In genomic region chr14:29869930-29870329, GRCm38 (mm10) we compare ENCODE assay signal across 18 mouse cellular contexts.
DNase-seq lines count a peak whose midpoint lies in the region; ATAC-seq and TF ChIP-seq lines count a peak whose summit lies in the region.
"Had no signal": no experiment of that assay in that cellular context is flagged by ENCODE, and none has a peak within 500 bp of the region (broad histone marks: within the 10 kb centered on the region; RNA-seq: fewer than 3 reads in every experiment).

No protein-coding gene starts in this region.

- no peak overlapping the region for H3K9ac ChIP-seq in stomach, embryonic 16.5 days (ENCODE audit: low read length)
- H3K9ac ChIP-seq in stomach, postnatal 0 days (ENCODE audit: low read length) = no peak overlapping the region
- H3K9ac ChIP-seq: forebrain, embryonic 12.5 days; hindbrain, embryonic 13.5 days had no signal

- no peaks in the 10 kb centered on the region for H3K36me3 ChIP-seq in stomach, embryonic 16.5 days (ENCODE audit: control insufficient read depth, insufficient read depth, low read length)
- no peaks in the 10 kb centered on the region for H3K36me3 ChIP-seq in stomach, postnatal 0 days (ENCODE audit: control insufficient read depth, insufficient read depth, low read length)
- H3K36me3 ChIP-seq: forebrain, embryonic 12.5 days; heart, embryonic 10.5 days; hindbrain, embryonic 13.5 days had no signal

- 0 out of 2 replicates have a peak, but pooled peaks have one; percentile 22 for ATAC-seq in stomach, embryonic 16.5 days (ENCODE audit: insufficient read depth, low FRiP score)
- no peak for ATAC-seq in stomach, postnatal 0 days (ENCODE audit: low FRiP score, low TSS enrichment)
- ATAC-seq: forebrain, embryonic 16.5 days; hindbrain, postnatal 0 days had no signal

- H3K9me3 ChIP-seq in stomach, embryonic 16.5 days (replicated peaks; ENCODE audit: control insufficient read depth, low read length) = no peaks in the 10 kb centered on the region
- H3K9me3 ChIP-seq in stomach, postnatal 0 days (ENCODE audit: control insufficient read depth, low read length) = no peaks in the 10 kb centered on the region
- H3K9me3 ChIP-seq: forebrain, embryonic 12.5 days; heart, embryonic 10.5 days; hindbrain, embryonic 13.5 days had no signal

- no peak for TF ChIP-seq CTCF in left cerebral cortex, adult 2 months (IDR thresholded peaks at IDR 0.05)
- no peak for TF ChIP-seq CTCF in stomach, postnatal 0 days (IDR thresholded peaks at IDR 0.05; ENCODE audit: low read depth)

- intact Hi-C loops in heart, postnatal 10 days (cut with DNase I) = no loop called here
- intact Hi-C loops in left cerebral cortex, adult 2 months (cut with DNase I) = no loop called here
- intact Hi-C loops in left cerebral cortex, postnatal 36 days (cut with DNase I) = loop anchor here (5.0 kb wide), 1 partner anchor 148 kb away; the partner anchor contains the start of gene Cacna2d3

- TF ChIP-seq EP300 in stomach, postnatal 0 days (optimal IDR thresholded peaks at IDR 0.05) = no peak

- DNase-seq in heart, adult 11 months = peak; percentile 55
- no peak for DNase-seq in heart, postnatal 10 days
- no peak for DNase-seq in left cerebral cortex, adult 2 months (ENCODE audit: extremely low spot score in 1 of 2, low spot score in 2 of 2)
- DNase-seq in left cerebral cortex, postnatal 36 days (ENCODE audit: low spot score in 2 of 2) = no peak
- DNase-seq in stomach, postnatal 0 days (ENCODE audit: low spot score) = no peak
- DNase-seq: adrenal gland, adult 2 months; adrenal gland, postnatal 25 days; cerebellum, adult 2 months; cerebellum, postnatal 10 days; gastrocnemius, postnatal 36 days; heart, adult 18-20 months; heart, postnatal 14 days had no signal

- H3K27me3 ChIP-seq in stomach, embryonic 16.5 days (ENCODE audit: control insufficient read depth, insufficient read depth, low read length) = peaks cover 7% of the 10 kb centered on the region; the same call in 1 of the 2 replicates
- no peaks in the 10 kb centered on the region for H3K27me3 ChIP-seq in stomach, postnatal 0 days (ENCODE audit: control insufficient read depth, insufficient read depth, low read length)
- H3K27me3 ChIP-seq: forebrain, embryonic 12.5 days; hindbrain, embryonic 13.5 days had no signal

- peak overlapping the region; percentile 36; the same call in 1 of the 2 replicates for H3K27ac ChIP-seq in left cerebral cortex, adult 2 months
- H3K27ac ChIP-seq in stomach, embryonic 16.5 days (ENCODE audit: low read length) = no peak overlapping the region
- H3K27ac ChIP-seq in stomach, postnatal 0 days (replicated peaks) = no peak overlapping the region
- H3K27ac ChIP-seq: forebrain, embryonic 12.5 days; heart, embryonic 10.5 days; hindbrain, embryonic 13.5 days; hindbrain, postnatal 0 days had no signal

- 68% methylated on average over 9 of the region's 9 CpGs for WGBS in stomach, embryonic 16.5 days
- WGBS in stomach, postnatal 0 days = 51% methylated on average over 9 of the region's 9 CpGs

- no peaks in the 10 kb centered on the region for H3K4me1 ChIP-seq in stomach, embryonic 16.5 days (ENCODE audit: control insufficient read depth, insufficient read depth, low read length)
- no peaks in the 10 kb centered on the region for H3K4me1 ChIP-seq in stomach, postnatal 0 days (replicated peaks; ENCODE audit: control insufficient read depth, insufficient read depth)
- H3K4me1 ChIP-seq: forebrain, embryonic 12.5 days; heart, embryonic 10.5 days; hindbrain, embryonic 13.5 days had no signal

- H3K4me2 ChIP-seq in stomach, embryonic 16.5 days (ENCODE audit: low read depth, low read length) = no peak overlapping the region
- no peak overlapping the region for H3K4me2 ChIP-seq in stomach, postnatal 0 days (replicated peaks; ENCODE audit: low read depth)
- H3K4me2 ChIP-seq: forebrain, embryonic 12.5 days; hindbrain, embryonic 13.5 days had no signal

- H3K4me3 ChIP-seq in left cerebral cortex, adult 2 months = no peak overlapping the region
- no peak overlapping the region for H3K4me3 ChIP-seq in stomach, embryonic 16.5 days (replicated peaks; ENCODE audit: low read length)
- H3K4me3 ChIP-seq in stomach, postnatal 0 days (ENCODE audit: low read depth, low read length) = no peak overlapping the region
- H3K4me3 ChIP-seq: forebrain, embryonic 12.5 days; heart, embryonic 10.5 days; hindbrain, embryonic 13.5 days had no signal
